Mouse (Mus musculus): ENCODE measurements at regions not wholly inside any gene's neighbourhood (a gene's known extent, or its start where the extent isn't known, plus 50 kb on each side); places are given as distances from the start of the nearest gene placed in this dataset.
A peak's percentile ranks its signal among the peaks of the same experiment; 100 is the strongest.

- Histone ChIP-seq H3K4me1 (ENCODE audit: control insufficient read depth, insufficient read depth, low read length) (no peaks in the 10 kb centered on the region), H3K4me2 (replicated peaks; ENCODE audit: low read depth, low read length) (no peak overlapping the region), H3K27me3 (ENCODE audit: control insufficient read depth, insufficient read depth, low read length) (no peaks in the 10 kb centered on the region; the same call in 1 of the 2 replicates), H3K36me3 (ENCODE audit: control insufficient read depth, insufficient read depth, low read length) (no peaks in the 10 kb centered on the region), H3K4me3 (ENCODE audit: low read length) (no peak overlapping the region), H3K9me3 (ENCODE audit: control insufficient read depth, low read length) (no peaks in the 10 kb centered on the region), H3K9ac (ENCODE audit: low read depth, low read length) (no peak overlapping the region), H3K27ac (ENCODE audit: low read depth, low read length) (peak overlapping the region; percentile 7; the same call in 1 of the 2 replicates)
- WGBS, result 75% methylated on average over 14 of the region's 14 CpGs
- ATAC-seq (ENCODE audit: low FRiP score, low TSS enrichment), result peak; percentile 43; the same call in 1 of the 2 replicates
Observed at GRCm38 (mm10) chr10:17548629-17549580, 174.1 kb upstream of the Cited2 start.

GRCm38 (mm10) chr10:17549711-17550637 is 173.0 kb upstream of the Cited2 start:
- peak overlapping the region; percentile 7; the same call in 1 of the 2 replicates for H3K27ac ChIP-seq (ENCODE audit: low read depth, low read length)

DNA sequence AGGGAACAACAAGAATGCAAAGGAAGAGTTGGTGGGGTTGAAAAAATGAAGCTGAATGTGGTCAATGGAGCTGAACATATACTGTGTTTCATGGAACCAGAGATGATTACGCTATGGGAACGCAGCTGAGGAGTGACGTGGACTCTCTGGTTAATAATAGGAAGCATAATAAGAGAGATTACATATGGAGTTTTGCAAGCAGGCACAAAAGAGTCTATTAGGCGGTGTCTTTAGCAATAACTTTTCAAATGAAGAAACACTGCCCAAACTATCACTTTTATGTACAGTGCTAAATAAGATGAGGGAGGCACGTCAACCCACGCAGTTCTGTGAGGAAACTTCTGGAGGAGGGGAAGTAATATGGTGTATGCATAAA is 172.4 kb upstream of the Cited2 start:
- H3K36me3 ChIP-seq (ENCODE audit: control insufficient read depth, insufficient read depth, low read length), result no peaks in the 10 kb centered on the region
- no peak overlapping the region for H3K4me3 ChIP-seq (ENCODE audit: low read length)
- no peak overlapping the region for H3K9ac ChIP-seq (ENCODE audit: low read depth, low read length)
- no peaks in the 10 kb centered on the region for H3K9me3 ChIP-seq (ENCODE audit: control insufficient read depth, low read length)
- ATAC-seq (ENCODE audit: low FRiP score, low TSS enrichment), result no peak
- no peak overlapping the region for H3K27ac ChIP-seq (ENCODE audit: low read depth, low read length)
- H3K4me2 ChIP-seq (replicated peaks; ENCODE audit: low read depth, low read length), result no peak overlapping the region
- H3K27me3 ChIP-seq (ENCODE audit: control insufficient read depth, insufficient read depth, low read length), result no peaks in the 10 kb centered on the region; the same call in 1 of the 2 replicates
- 79% methylated on average over 6 of the region's 6 CpGs for WGBS
- H3K4me1 ChIP-seq (ENCODE audit: control insufficient read depth, insufficient read depth, low read length), result no peaks in the 10 kb centered on the region

More at GRCm38 (mm10) chr10:17549711-17550637, 173.0 kb upstream of the Cited2 start:
- Histone ChIP-seq H3K4me3 (ENCODE audit: low read length) (no peak overlapping the region), H3K9ac (ENCODE audit: low read depth, low read length) (no peak overlapping the region), H3K27me3 (ENCODE audit: control insufficient read depth, insufficient read depth, low read length) (no peaks in the 10 kb centered on the region; the same call in 1 of the 2 replicates), H3K4me2 (replicated peaks; ENCODE audit: low read depth, low read length) (no peak overlapping the region), H3K4me1 (ENCODE audit: control insufficient read depth, insufficient read depth, low read length) (no peaks in the 10 kb centered on the region), H3K36me3 (ENCODE audit: control insufficient read depth, insufficient read depth, low read length) (no peaks in the 10 kb centered on the region), H3K9me3 (ENCODE audit: control insufficient read depth, low read length) (no peaks in the 10 kb centered on the region)
- WGBS, result 57% methylated on average over 6 of the region's 6 CpGs
- ATAC-seq (ENCODE audit: low FRiP score, low TSS enrichment), result peak; percentile 79; the same call in 1 of the 2 replicates

DNA sequence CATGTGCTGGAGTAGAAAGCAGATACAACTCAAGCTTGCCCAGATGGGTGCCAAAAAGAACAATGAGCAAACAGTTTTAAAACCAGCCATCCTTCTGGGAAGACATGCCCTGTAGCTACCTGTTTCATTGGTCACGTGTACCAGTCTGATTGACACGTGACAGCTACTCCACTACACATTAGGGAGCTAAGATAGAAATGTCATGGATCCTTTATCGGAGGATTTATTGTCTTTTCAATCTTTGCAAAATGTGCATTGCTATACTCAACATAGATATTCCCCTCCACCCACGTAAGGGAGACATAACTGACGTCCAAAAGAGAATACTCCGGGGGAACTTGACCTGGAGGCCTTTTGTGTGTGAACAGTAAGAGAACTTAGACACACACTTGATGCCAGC is 171.1 kb upstream of the Cited2 start:
- Histone ChIP-seq H3K27me3 (ENCODE audit: control insufficient read depth, insufficient read depth, low read length) (no peaks in the 10 kb centered on the region; the same call in 1 of the 2 replicates), H3K9ac (ENCODE audit: low read depth, low read length) (no peak overlapping the region), H3K36me3 (ENCODE audit: control insufficient read depth, insufficient read depth, low read length) (no peaks in the 10 kb centered on the region), H3K27ac (ENCODE audit: low read depth, low read length) (no peak overlapping the region), H3K4me2 (replicated peaks; ENCODE audit: low read depth, low read length) (no peak overlapping the region), H3K9me3 (ENCODE audit: control insufficient read depth, low read length) (no peaks in the 10 kb centered on the region), H3K4me3 (ENCODE audit: low read length) (no peak overlapping the region), H3K4me1 (ENCODE audit: control insufficient read depth, insufficient read depth, low read length) (no peaks in the 10 kb centered on the region)
- no peak for ATAC-seq (ENCODE audit: low FRiP score, low TSS enrichment)
- WGBS, result 85% methylated on average over 6 of the region's 6 CpGs

DNA sequence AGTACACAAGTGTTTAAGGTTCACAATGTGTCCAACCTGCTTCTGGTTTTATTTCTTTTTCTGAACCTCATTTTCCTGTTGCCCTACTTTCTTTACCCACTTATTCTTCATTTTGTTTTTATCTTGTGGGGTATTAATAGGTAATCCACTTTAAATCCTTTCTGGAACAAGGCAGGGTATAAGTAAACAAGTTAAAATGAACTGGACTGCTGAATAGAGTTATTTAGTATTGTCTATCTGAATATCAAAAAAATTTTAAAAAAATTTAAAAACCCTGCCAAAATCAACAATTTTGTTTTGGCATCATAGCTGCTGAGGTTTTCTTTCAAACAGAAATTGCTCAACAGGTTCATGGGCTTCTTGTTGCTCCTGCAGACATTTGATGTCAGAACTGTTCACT is 170.7 kb upstream of the Cited2 start:
- H3K4me1 ChIP-seq (ENCODE audit: control insufficient read depth, insufficient read depth, low read length), result no peaks in the 10 kb centered on the region
- no peak for ATAC-seq (ENCODE audit: low FRiP score, low TSS enrichment)
- no peaks in the 10 kb centered on the region for H3K9me3 ChIP-seq (ENCODE audit: control insufficient read depth, low read length)
- H3K27ac ChIP-seq (ENCODE audit: low read depth, low read length), result no peak overlapping the region
- no peak overlapping the region for H3K9ac ChIP-seq (ENCODE audit: low read depth, low read length)
- no peak overlapping the region for H3K4me2 ChIP-seq (replicated peaks; ENCODE audit: low read depth, low read length)
- H3K36me3 ChIP-seq (ENCODE audit: control insufficient read depth, insufficient read depth, low read length), result no peaks in the 10 kb centered on the region
- H3K27me3 ChIP-seq (ENCODE audit: control insufficient read depth, insufficient read depth, low read length), result no peaks in the 10 kb centered on the region; the same call in 1 of the 2 replicates
- no peak overlapping the region for H3K4me3 ChIP-seq (ENCODE audit: low read length)

DNA sequence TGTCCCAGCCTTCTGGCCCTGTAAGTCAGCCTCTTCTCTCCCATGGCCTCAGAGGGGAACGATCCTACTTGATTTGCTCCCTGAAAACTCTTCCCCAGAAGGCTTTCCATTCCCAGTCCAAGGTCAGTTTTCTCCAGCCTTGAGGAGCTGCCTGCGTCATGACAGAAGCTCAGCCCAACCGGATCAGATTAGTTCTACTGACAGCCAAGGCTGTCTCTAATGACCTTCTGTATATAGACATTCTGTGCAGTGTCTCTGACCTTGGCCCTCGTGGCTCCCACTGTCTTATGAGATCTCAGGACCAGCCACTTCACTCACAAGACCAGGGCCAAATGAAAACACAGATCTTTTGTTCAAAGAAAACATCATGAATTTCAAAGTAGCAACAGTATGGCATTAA is 166.6 kb upstream of the Cited2 start:
- H3K9me3 ChIP-seq (ENCODE audit: control insufficient read depth, low read length), result no peaks in the 10 kb centered on the region
- WGBS, result 67% methylated on average over 4 of the region's 4 CpGs
- H3K27me3 ChIP-seq (ENCODE audit: control insufficient read depth, insufficient read depth, low read length), result no peaks in the 10 kb centered on the region; the same call in 1 of the 2 replicates
- no peak overlapping the region for H3K27ac ChIP-seq (ENCODE audit: low read depth, low read length)
- H3K36me3 ChIP-seq (ENCODE audit: control insufficient read depth, insufficient read depth, low read length), result no peaks in the 10 kb centered on the region
- H3K4me1 ChIP-seq (ENCODE audit: control insufficient read depth, insufficient read depth, low read length), result 0 out of 2 replicates have a peak, but pooled peaks cover 9% of the 10 kb centered on the region
- no peak overlapping the region for H3K4me2 ChIP-seq (replicated peaks; ENCODE audit: low read depth, low read length)
- H3K4me3 ChIP-seq (ENCODE audit: low read length), result no peak overlapping the region
- H3K9ac ChIP-seq (ENCODE audit: low read depth, low read length), result no peak overlapping the region
- no peak for ATAC-seq (ENCODE audit: low FRiP score, low TSS enrichment)

DNA sequence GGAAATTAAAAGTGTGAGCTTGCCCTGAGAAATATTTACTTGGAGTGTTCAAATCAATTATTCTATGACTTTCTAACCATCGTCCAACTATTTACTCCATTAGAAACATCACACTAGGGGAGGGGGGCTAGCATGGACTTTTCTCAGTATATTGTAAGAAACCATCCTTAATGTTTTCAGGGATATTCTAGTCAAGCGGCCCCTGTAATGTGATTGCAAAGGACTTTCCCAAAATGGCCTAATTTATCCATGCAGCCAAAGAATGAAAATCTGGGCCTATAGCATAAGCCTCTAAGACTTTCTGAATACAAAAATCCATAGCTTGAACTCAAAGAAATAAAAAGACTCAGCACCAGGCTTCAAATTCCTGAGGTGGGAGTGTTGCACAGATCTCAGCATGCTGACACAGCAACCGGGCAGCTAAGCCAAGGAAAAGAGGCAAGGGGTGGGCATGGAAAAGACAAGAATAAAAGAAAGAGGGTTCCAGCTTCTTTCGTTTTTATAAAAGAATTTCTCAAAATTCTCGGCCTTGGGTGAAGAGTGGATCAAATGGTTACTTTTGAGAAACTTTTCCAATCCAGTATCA is 163.6 kb upstream of the Cited2 start:
- Histone ChIP-seq H3K36me3 (ENCODE audit: control insufficient read depth, insufficient read depth, low read length) (no peaks in the 10 kb centered on the region), H3K4me3 (ENCODE audit: low read length) (no peak overlapping the region), H3K4me2 (replicated peaks; ENCODE audit: low read depth, low read length) (no peak overlapping the region), H3K27ac (ENCODE audit: low read depth, low read length) (no peak overlapping the region), H3K27me3 (ENCODE audit: control insufficient read depth, insufficient read depth, low read length) (no peaks in the 10 kb centered on the region; the same call in 1 of the 2 replicates), H3K9me3 (ENCODE audit: control insufficient read depth, low read length) (no peaks in the 10 kb centered on the region), H3K9ac (ENCODE audit: low read depth, low read length) (no peak overlapping the region), H3K4me1 (ENCODE audit: control insufficient read depth, insufficient read depth, low read length) (peaks cover 25% of the 10 kb centered on the region)
- WGBS, result 70% methylated on average over 5 of the region's 5 CpGs
- ATAC-seq (ENCODE audit: low FRiP score, low TSS enrichment), result no peak

DNA sequence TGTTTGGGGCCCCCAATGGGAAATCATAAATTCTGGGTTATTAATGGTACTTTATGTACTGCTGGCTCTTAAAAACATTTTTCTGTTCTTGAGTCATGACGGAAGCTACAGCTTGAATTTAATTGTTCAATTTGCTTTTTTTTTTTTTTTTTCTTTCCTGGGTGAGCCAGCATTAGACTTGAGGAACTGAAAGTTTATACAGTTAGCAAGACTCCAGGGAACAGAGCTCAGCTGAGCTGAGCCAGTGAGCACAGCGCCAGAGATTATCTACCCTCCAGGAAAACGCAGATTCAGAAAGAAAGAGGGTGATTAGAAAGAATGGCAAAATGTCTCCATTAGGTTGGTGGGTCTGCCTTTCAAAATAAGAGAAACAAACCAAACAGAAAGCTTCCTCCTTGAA is 163.0 kb upstream of the Cited2 start:
- Histone ChIP-seq H3K9me3 (ENCODE audit: control insufficient read depth, low read length) (no peaks in the 10 kb centered on the region), H3K4me1 (ENCODE audit: control insufficient read depth, insufficient read depth, low read length) (peaks cover 25% of the 10 kb centered on the region), H3K4me3 (ENCODE audit: low read length) (no peak overlapping the region), H3K4me2 (replicated peaks; ENCODE audit: low read depth, low read length) (no peak overlapping the region), H3K36me3 (ENCODE audit: control insufficient read depth, insufficient read depth, low read length) (no peaks in the 10 kb centered on the region), H3K27me3 (ENCODE audit: control insufficient read depth, insufficient read depth, low read length) (no peaks in the 10 kb centered on the region; the same call in 1 of the 2 replicates), H3K27ac (ENCODE audit: low read depth, low read length) (peak overlapping the region; percentile 48; the same call in 1 of the 2 replicates), H3K9ac (ENCODE audit: low read depth, low read length) (no peak overlapping the region)
- no peak for ATAC-seq (ENCODE audit: low FRiP score, low TSS enrichment)
- 63% methylated on average over 3 of the region's 3 CpGs for WGBS
